In genomic region chr4:62501534-62501933, GRCm38 (mm10) we compare ENCODE assay signal across 8 mouse cellular contexts. TPM values are rescaled to one million over a fixed set of nuclear protein-coding genes. Genes with fewer than 3 reads are reported as not detected.
DNase-seq lines count a peak whose midpoint lies in the region; ATAC-seq lines count a peak whose summit lies in the region.

No protein-coding gene starts in this region.

- H3K36me3 ChIP-seq in forebrain, embryonic 14.5 days (ENCODE audit: control insufficient read depth, insufficient read depth, low read length), result 0 out of 2 replicates have a peak, but pooled peaks cover 12% of the 10 kb centered on the region
- H3K36me3 ChIP-seq in liver, embryonic 13.5 days, result peaks cover 8% of the 10 kb centered on the region; the same call in 1 of the 2 replicates

- peak overlapping the region; percentile 66 for H3K4me3 ChIP-seq in forebrain, embryonic 14.5 days (ENCODE audit: low read depth, low read length)
- peak overlapping the region; percentile 71 for H3K4me3 ChIP-seq in liver, embryonic 13.5 days (replicated peaks)

- H3K27me3 ChIP-seq in forebrain, embryonic 14.5 days (replicated peaks; ENCODE audit: control insufficient read depth, insufficient read depth, low read length), result no peaks in the 10 kb centered on the region
- no peaks in the 10 kb centered on the region for H3K27me3 ChIP-seq in liver, embryonic 13.5 days

- peak overlapping the region; percentile 69 for H3K9ac ChIP-seq in forebrain, embryonic 14.5 days (ENCODE audit: low read length)
- H3K9ac ChIP-seq in liver, embryonic 13.5 days, result peak overlapping the region; percentile 77

- ATAC-seq in CD4-positive, CD25-positive, alpha-beta regulatory T cell, adult 4 months, result peak; percentile 16
- peak; percentile 28 for ATAC-seq in forebrain, embryonic 14.5 days
- no peak for ATAC-seq in liver, embryonic 13.5 days (ENCODE audit: low read depth)

- 0 out of 2 replicates have a peak, but pooled peaks cover 3% of the 10 kb centered on the region for H3K4me1 ChIP-seq in forebrain, embryonic 14.5 days (ENCODE audit: control insufficient read depth, insufficient read depth, low read length)
- peaks cover 46% of the 10 kb centered on the region for H3K4me1 ChIP-seq in liver, embryonic 13.5 days (replicated peaks)

- no peaks in the 10 kb centered on the region for H3K9me3 ChIP-seq in forebrain, embryonic 14.5 days (replicated peaks; ENCODE audit: control insufficient read depth, low read length)
- no peaks in the 10 kb centered on the region for H3K9me3 ChIP-seq in liver, embryonic 13.5 days (replicated peaks)

- H3K27ac ChIP-seq in forebrain, embryonic 14.5 days (ENCODE audit: low read depth, low read length), result no peak overlapping the region; the same call in 1 of the 2 replicates
- peak overlapping the region; percentile 34; the same call in 1 of the 2 replicates for H3K27ac ChIP-seq in liver, embryonic 13.5 days

- DNase-seq in embryo, embryonic 11 days, result peak; percentile 26
- DNase-seq in embryo, embryonic 10.5 days (ENCODE audit: low spot score), result no peak
- DNase-seq in forebrain, embryonic 14.5 days (ENCODE audit: low spot score), result no peak
- no peak for DNase-seq in liver, embryonic 13.5 days
- no peak for DNase-seq in ovary, postnatal 36 days (ENCODE audit: low spot score)
- no peak for DNase-seq in T-cell, adult 2 months (ENCODE audit: low spot score)
- no peak for DNase-seq in adrenal gland, postnatal 36 days

- 3% methylated on average over 7 of the region's 7 CpGs for WGBS in forebrain, embryonic 14.5 days
- 5% methylated on average over 7 of the region's 7 CpGs for WGBS in liver, embryonic 13.5 days (ENCODE audit: insufficient replicate concordance)

- peak overlapping the region; percentile 71 for H3K4me2 ChIP-seq in forebrain, embryonic 14.5 days (ENCODE audit: low read length)
- peak overlapping the region; percentile 85 for H3K4me2 ChIP-seq in liver, embryonic 13.5 days

RNA-seq across cellular contexts. Expression of gene Hdhd3, which starts 1.7 kb away (rescaled TPM):
- polyA plus RNA-seq in CD4-positive, CD25-positive, alpha-beta regulatory T cell, adult 4 months (2017; shearing (Covaris generic)), result 1 to 10 TPM in 1 of 2 experiments, under 1 TPM in 1; 0.81 to 1.3 TPM
- 12.8 and 13.8 TPM in 2 replicates for polyA plus RNA-seq in forebrain, embryonic 14.5 days (2014; fragmentation: Nextera tagmentation; extraction: Ambion mirVana)
- 6.3 and 7.1 TPM in 2 replicates for polyA plus RNA-seq in liver, embryonic 13.5 days (2015; fragmentation: Nextera tagmentation; extraction: Ambion mirVana)
- 10 to 100 TPM; 12.3 to 15.6 TPM for total RNA-seq in adrenal gland, postnatal 36 days (2021)

RNA-seq across cellular contexts. Expression of gene Alad, which starts 18.2 kb away (rescaled TPM):
- 10 to 100 TPM; 57.8 to 78.7 TPM for polyA plus RNA-seq in CD4-positive, CD25-positive, alpha-beta regulatory T cell, adult 4 months (2017; shearing (Covaris generic))
- 73.8 and 80.9 TPM in 2 replicates for polyA plus RNA-seq in forebrain, embryonic 14.5 days (2014; fragmentation: Nextera tagmentation; extraction: Ambion mirVana)
- polyA plus RNA-seq in liver, embryonic 13.5 days (2015; fragmentation: Nextera tagmentation; extraction: Ambion mirVana), result 616 and 657 TPM in 2 replicates
- total RNA-seq in adrenal gland, postnatal 36 days (2021), result 10 to 100 TPM; 86.9 to 99.8 TPM

RNA-seq across cellular contexts. Expression of gene Bspry, which starts 21.7 kb away (rescaled TPM):
- polyA plus RNA-seq in CD4-positive, CD25-positive, alpha-beta regulatory T cell, adult 4 months (2017; shearing (Covaris generic)), result 1 to 10 TPM in 1 of 2 experiments, under 1 TPM in 1; 0.73 to 1.5 TPM
- 0.53 and 0.54 TPM in 2 replicates for polyA plus RNA-seq in forebrain, embryonic 14.5 days (2014; fragmentation: Nextera tagmentation; extraction: Ambion mirVana)
- 0.20 and 0.34 TPM in 2 replicates for polyA plus RNA-seq in liver, embryonic 13.5 days (2015; fragmentation: Nextera tagmentation; extraction: Ambion mirVana)
- 1 to 10 TPM; 3.0 to 6.1 TPM for total RNA-seq in adrenal gland, postnatal 36 days (2021)

RNA-seq across cellular contexts. Expression of gene Pole3, which starts 23.3 kb away (rescaled TPM):
- 10 to 100 TPM; 27.5 to 27.7 TPM for polyA plus RNA-seq in CD4-positive, CD25-positive, alpha-beta regulatory T cell, adult 4 months (2017; shearing (Covaris generic))
- 78.6 and 80.3 TPM in 2 replicates for polyA plus RNA-seq in forebrain, embryonic 14.5 days (2014; fragmentation: Nextera tagmentation; extraction: Ambion mirVana)
- polyA plus RNA-seq in liver, embryonic 13.5 days (2015; fragmentation: Nextera tagmentation; extraction: Ambion mirVana), result 77.3 and 81.0 TPM in 2 replicates
- total RNA-seq in adrenal gland, postnatal 36 days (2021), result 10 to 100 TPM; 48.7 to 52.0 TPM

RNA-seq across cellular contexts. Expression of gene 4933430I17Rik, which starts 23.6 kb away (rescaled TPM):
- polyA plus RNA-seq in CD4-positive, CD25-positive, alpha-beta regulatory T cell, adult 4 months (2017; shearing (Covaris generic)), result not detected
- 0.95 and 0.97 TPM in 2 replicates for polyA plus RNA-seq in forebrain, embryonic 14.5 days (2014; fragmentation: Nextera tagmentation; extraction: Ambion mirVana)
- 0.14 and 0.23 TPM in 2 replicates for polyA plus RNA-seq in liver, embryonic 13.5 days (2015; fragmentation: Nextera tagmentation; extraction: Ambion mirVana)
- under 1 TPM; 0.36 to 0.56 TPM for total RNA-seq in adrenal gland, postnatal 36 days (2021)
